Mouse (Mus musculus) kidney, postnatal 14 days (tissue): ENCODE measurements around the gene Rbm33.

Experiments
- DNase-seq: peaks from one replicate; pipeline ENCODE4 v3.0.0; 2022; ENCODE audit warnings: mixed read lengths

The Rbm33 gene

DNA sequence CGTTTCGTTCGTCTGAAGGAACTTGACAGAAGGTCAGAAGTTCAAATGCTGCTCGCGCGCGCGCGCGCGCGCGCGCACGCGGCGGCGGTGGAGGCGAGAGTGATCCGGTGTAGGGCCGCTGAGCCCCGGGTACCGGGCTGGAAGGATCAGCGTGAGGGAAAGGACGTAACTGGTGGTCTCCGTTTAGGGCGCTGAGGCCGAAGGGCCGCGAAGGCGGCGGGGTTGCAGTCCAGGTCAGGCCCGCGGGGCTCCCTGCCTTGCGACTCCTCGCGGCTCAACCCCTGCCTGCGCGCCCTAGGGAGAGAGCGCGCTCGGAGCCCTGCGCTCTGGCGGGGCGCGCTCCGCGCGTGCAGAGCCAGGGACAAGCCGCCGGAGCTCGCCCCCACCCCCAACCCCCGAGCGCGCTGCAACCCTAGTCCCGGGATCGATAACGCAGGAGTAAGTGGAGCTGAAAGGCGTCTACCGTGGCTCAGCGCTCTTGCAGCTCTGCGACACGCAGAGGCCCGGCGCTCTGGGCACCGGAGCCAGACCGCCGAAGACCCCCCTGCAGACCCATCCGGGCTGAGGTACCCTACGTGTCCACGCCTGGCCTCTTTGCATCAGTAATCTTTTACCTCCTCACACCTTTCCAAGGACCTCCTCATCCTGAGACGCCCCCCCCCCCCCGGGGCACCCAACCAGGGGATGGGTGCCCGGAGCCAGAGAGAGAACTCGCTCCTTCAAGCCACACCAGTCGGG lies 147.6 kb downstream of the Rbm33 start:
- DNase-seq, result peak; percentile 41

DNA sequence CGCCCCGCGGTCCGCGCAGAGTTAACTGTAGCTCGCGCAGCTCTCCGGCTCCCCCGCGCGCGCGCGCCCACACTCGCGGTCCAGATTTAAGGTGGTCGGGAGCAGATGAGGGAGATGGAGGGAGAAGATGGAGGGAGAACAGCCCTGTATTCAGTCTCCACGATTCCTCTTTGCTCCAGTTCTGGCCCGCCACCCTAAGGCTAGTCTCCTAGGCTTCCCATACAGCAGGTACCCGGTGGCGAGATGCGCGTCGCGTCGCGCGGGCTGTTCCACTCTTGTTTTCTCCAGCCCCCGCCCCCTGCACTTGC lies 148.1 kb downstream of the Rbm33 start:
- DNase-seq, result peak; percentile 41

DNA sequence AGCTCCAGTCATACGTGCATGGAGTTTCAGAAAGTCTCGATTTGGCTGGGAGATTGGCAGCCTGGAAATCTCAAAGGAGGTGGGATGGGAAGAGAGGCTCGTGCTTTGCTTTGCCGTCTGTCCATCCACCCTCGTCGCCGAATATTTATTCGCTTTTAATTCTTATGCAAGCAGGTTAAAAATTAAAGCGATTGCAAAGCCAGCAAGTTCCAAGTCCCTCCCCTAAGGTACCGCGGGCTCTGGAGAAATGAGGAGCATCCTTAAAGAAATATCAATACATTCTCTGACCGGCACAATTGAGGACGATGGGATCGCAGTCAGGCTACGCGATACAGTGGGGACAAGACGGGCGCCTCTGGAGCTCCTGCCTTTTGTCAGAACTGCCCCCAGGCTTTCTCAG lies 148.6 kb downstream of the Rbm33 start:
- DNase-seq, result no peak

DNA sequence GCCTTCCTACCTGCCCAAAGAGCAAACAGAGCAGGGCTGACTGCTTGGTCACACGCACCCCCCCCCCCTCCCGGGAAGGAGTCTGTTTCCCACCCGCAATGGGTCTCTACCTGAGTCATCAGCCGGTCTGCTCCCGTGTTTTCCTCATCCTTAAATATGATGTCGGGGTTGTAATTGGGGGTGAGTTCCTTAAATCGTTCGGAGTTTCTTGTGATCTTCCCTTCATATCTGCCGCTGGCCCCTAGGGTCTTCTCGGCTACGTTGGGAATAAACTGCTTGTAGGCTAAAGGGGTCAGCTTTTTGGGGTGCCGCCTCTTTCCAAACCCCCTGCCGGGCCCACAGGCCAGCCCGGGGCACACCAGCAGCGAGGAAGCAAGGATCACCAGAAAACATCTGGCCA lies 149.4 kb downstream of the Rbm33 start:
- DNase-seq, result no peak

DNA sequence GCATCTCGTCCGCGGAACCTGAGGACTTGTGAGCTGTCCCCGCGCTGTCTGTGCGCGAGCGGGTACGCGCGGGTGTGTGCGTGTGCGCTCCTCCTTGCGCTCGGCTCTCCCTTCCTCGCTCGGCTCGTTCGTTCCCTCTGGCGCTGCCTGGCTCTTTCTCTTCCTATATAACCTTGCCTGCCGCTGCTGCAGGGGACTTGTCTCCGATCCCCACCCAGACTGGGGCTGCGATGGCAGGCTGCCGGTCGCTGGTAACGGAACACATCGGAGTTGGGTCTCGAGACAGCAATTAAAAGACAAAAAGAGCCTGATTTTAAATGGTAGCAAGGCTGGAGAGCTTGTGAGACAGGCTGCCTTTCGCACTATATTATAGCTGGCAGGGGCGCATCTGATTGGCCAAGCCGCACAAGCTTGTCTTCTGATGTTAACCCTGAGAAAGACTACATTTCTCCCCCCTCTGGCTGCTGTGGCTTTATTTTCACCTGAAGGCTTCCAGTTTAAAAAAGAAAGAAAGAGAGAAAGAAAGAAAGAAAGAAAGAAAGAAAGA lies 149.9 kb downstream of the Rbm33 start, which contains the start of gene Shh:
Gene Shh (minus strand): TSS at position 497 of the 547 bp plus-strand sequence.
- no peak for DNase-seq
